Mouse (Mus musculus) thymus, postnatal 10 days (tissue): ENCODE data around the gene Zc3hav1.
A peak's percentile ranks its signal among the peaks of the same experiment; 100 is the strongest.
"Not testable (repeated sequence)": the region's sequence is repeated elsewhere in the genome, so short reads cannot be mapped to it uniquely, and the experiment has no call there.

Experiments
- DNase-seq, 2 experiments: peaks; one replicate each; pipeline ENCODE4 v3.0.0; 2021; ENCODE audit warnings: low spot score in 2 of 2

The Zc3hav1 gene

GRCm38 (mm10) chr6:38353811-38354722 lies at the start of gene Zc3hav1:
Gene Zc3hav1, minus strand, starts transcription at chr6:38354603.
- DNase-seq: peak; percentile 82 to 84

GRCm38 (mm10) chr6:38389671-38390070 lies 35.3 kb upstream of the Zc3hav1 start:
- DNase-seq: peak in 1 of 2 experiments; percentile 22

- peak; percentile 75 to 85 for DNase-seq
Measured at GRCm38 (mm10) chr6:38381129-38381771, 26.8 kb upstream of the Zc3hav1 start, which contains the start of gene Ttc26. Gene Ttc26, plus strand, starts transcription at chr6:38381469.

- no peak for DNase-seq
Measured at GRCm38 (mm10) chr6:38380764-38381128, 26.3 kb upstream of the Zc3hav1 start.

GRCm38 (mm10) chr6:38374271-38374670 lies 19.9 kb upstream of the Zc3hav1 start:
- DNase-seq: no peak

- DNase-seq: no peak
Measured at GRCm38 (mm10) chr6:38369945-38370344, 15.5 kb upstream of the Zc3hav1 start.

- DNase-seq: no peak
Measured at GRCm38 (mm10) chr6:38364121-38364520, 9.7 kb upstream of the Zc3hav1 start.

- no peak for DNase-seq
Measured at GRCm38 (mm10) chr6:38363370-38363769, 9.0 kb upstream of the Zc3hav1 start.

- DNase-seq: no peak
Measured at GRCm38 (mm10) chr6:38361937-38362336, 7.5 kb upstream of the Zc3hav1 start.

GRCm38 (mm10) chr6:38361065-38361464 lies 6.7 kb upstream of the Zc3hav1 start:
- DNase-seq: no peak

- no peak for DNase-seq
Measured at GRCm38 (mm10) chr6:38359736-38360499, 5.5 kb upstream of the Zc3hav1 start.

GRCm38 (mm10) chr6:38359044-38359735 lies 4.8 kb upstream of the Zc3hav1 start:
- not testable (repeated sequence) for DNase-seq

GRCm38 (mm10) chr6:38358253-38359027 lies 4.0 kb upstream of the Zc3hav1 start:
- DNase-seq: no peak

GRCm38 (mm10) chr6:38357603-38358252 lies 3.3 kb upstream of the Zc3hav1 start:
- DNase-seq: no peak

- not testable (repeated sequence) for DNase-seq
Measured at GRCm38 (mm10) chr6:38356661-38357433, 2.4 kb upstream of the Zc3hav1 start.

GRCm38 (mm10) chr6:38355862-38356261 lies 1.5 kb upstream of the Zc3hav1 start:
- no peak for DNase-seq

GRCm38 (mm10) chr6:38355354-38355823 lies 986 bp upstream of the Zc3hav1 start:
- DNase-seq: no peak

GRCm38 (mm10) chr6:38354723-38355353 lies 435 bp upstream of the Zc3hav1 start:
- no peak for DNase-seq

GRCm38 (mm10) chr6:38353181-38353580 lies 1.2 kb downstream of the Zc3hav1 start:
- no peak for DNase-seq
